Mouse (Mus musculus) small intestine, adult 2 months (tissue): ENCODE results near the gene Rpl23a.

Experiments
- CTCF ChIP-seq: fragments of 200-500 bp; IDR thresholded peaks from 2 replicates; pipeline ENCODE4 v1.5.1; 2012; ENCODE audit warnings: low read depth, mild to moderate bottlenecking, control low read depth, inconsistent platforms, low read length, moderate library complexity, mixed read lengths; ENCODE audit not compliant: insufficient replicate concordance, insufficient read length; ENCODE audit errors: extremely low read depth
- POLR2A ChIP-seq: fragments of 200-500 bp; IDR thresholded peaks from 2 replicates; pipeline ENCODE4 v1.6.1; 2012; ENCODE audit warnings: low read depth, mild to moderate bottlenecking, control low read depth, inconsistent platforms, low read length, moderate library complexity

GRCm38 (mm10) chr11:78189234-78190040 lies 6.1 kb upstream of the Rpl23a start:
- no peak for TF ChIP-seq POLR2A
- TF ChIP-seq CTCF, result no peak
